Mouse (Mus musculus) CH12.LX (cell line): Measurements from ENCODE around the gene 4930562C15Rik.

ENCODE experiments used
- CHD2 ChIP-seq: IDR thresholded peaks from 2 replicates; pipeline ENCODE4 v1.6.1; 2011; ENCODE audit warnings: low read length, improper control_type of control experiment
- CTCF ChIP-seq, 2 experiments: IDR thresholded peaks in 1 of 2; conservative IDR thresholded peaks in 1 of 2; 2 replicates each; pipeline ENCODE4 v1.5.1; 2011 to 2012; ENCODE audit warnings: low read depth in 2 of 2, low read length in 2 of 2, improper control_type of control experiment in 1 of 2, inconsistent platforms in 1 of 2, mild to moderate bottlenecking in 1 of 2, moderate library complexity in 1 of 2
- E2F4 ChIP-seq: IDR thresholded peaks from 2 replicates; pipeline ENCODE4 v1.6.1; 2011; ENCODE audit warnings: low read depth, low read length, improper control_type of control experiment; ENCODE audit not compliant: insufficient replicate concordance
- EP300 ChIP-seq: IDR thresholded peaks from 2 replicates; pipeline ENCODE4 v1.6.1; 2011; ENCODE audit warnings: low read length, improper control_type of control experiment
- HCFC1 ChIP-seq: IDR thresholded peaks from 2 replicates; pipeline ENCODE4 v1.6.1; 2012; ENCODE audit warnings: low read depth, mild to moderate bottlenecking, inconsistent platforms, low read length, improper control_type of control experiment
- KAT2A ChIP-seq: IDR thresholded peaks from 2 replicates; pipeline ENCODE4 v1.6.1; 2012; ENCODE audit warnings: low read length, improper control_type of control experiment, inconsistent platforms; ENCODE audit not compliant: insufficient replicate concordance
- MXI1 ChIP-seq: IDR thresholded peaks from 2 replicates; pipeline ENCODE4 v1.6.1; 2011; ENCODE audit warnings: mild to moderate bottlenecking, low read depth, low read length, improper control_type of control experiment
- POLR2A ChIP-seq: IDR thresholded peaks from 2 replicates; pipeline ENCODE4 v1.6.1; 2011; ENCODE audit warnings: low read depth, mild to moderate bottlenecking, improper control_type of control experiment, low read length
- RCOR1 ChIP-seq: conservative IDR thresholded peaks from 2 replicates; pipeline ENCODE4 v1.6.1; 2012; ENCODE audit warnings: low read depth, mild to moderate bottlenecking, inconsistent platforms, low read length, improper control_type of control experiment
- ZC3H11A ChIP-seq: IDR thresholded peaks from 2 replicates; pipeline ENCODE4 v1.6.1; 2012; ENCODE audit warnings: low read depth, mild to moderate bottlenecking, inconsistent platforms, low read length, improper control_type of control experiment

DNA sequence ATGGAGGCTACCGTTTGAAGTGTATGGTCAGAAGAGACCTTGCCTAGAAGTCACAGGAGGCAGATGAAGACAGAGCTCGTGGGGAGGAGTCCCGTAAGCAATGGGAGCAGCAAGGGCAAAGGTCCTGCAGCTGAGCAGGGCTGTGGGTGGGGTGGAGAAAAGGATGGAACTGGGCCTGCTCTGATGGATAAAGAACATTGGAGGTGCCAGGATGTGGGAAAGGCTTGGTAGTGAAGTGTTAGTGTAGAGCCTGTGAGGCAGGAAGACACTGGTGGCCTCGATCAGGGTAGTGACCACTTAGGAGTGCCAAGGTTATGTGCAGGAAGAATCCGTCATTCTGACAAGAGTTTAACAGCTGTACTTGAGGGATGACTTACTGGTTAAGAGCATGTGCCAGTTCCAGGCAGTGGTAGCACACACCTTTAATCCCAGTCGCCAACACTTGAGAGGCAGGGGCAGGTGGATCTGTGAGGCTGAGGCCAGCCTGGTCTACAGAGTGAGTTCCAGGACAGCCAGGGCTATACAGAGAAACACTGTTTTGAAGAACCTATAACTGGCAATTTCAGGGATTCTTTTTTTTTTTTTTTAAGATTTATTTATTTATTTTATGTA lies 68.4 kb downstream of the 4930562C15Rik start:
- TF ChIP-seq POLR2A, result no peak
- TF ChIP-seq HCFC1, result no peak
- no peak for TF ChIP-seq CTCF (conservative IDR thresholded peaks at IDR 0.05 in 1 of 2, IDR thresholded peaks at IDR 0.05 in 1 of 2; ENCODE audit: low read depth in 2 of 2, low read length in 2 of 2)
- TF ChIP-seq RCOR1, result no peak
- TF ChIP-seq MXI1, result no peak
- TF ChIP-seq ZC3H11A, result no peak
- no peak for TF ChIP-seq CHD2
- TF ChIP-seq E2F4, result no peak
- no peak for TF ChIP-seq EP300
- TF ChIP-seq KAT2A, result no peak
